8 mouse cellular contexts compared by ENCODE assay signal in genomic region chr11:18878748-18879455, GRCm38 (mm10).
A peak's percentile ranks its signal among the peaks of the same experiment; 100 is the strongest.
DNase-seq lines count a peak whose midpoint lies in the region; ATAC-seq lines count a peak whose summit lies in the region.

No protein-coding gene starts in this region.

- WGBS in lung, embryonic 16.5 days, result 2% methylated on average over 13 of the region's 13 CpGs
- WGBS in forebrain, embryonic 15.5 days, result 2% methylated on average over 13 of the region's 13 CpGs
- WGBS in liver, embryonic 15.5 days (ENCODE audit: insufficient replicate concordance), result 2% methylated on average over 13 of the region's 13 CpGs

- no peaks in the 10 kb centered on the region for H3K9me3 ChIP-seq in lung, embryonic 16.5 days (ENCODE audit: control insufficient read depth, low read length)
- no peaks in the 10 kb centered on the region for H3K9me3 ChIP-seq in forebrain, embryonic 15.5 days
- H3K9me3 ChIP-seq in liver, embryonic 15.5 days (replicated peaks), result no peaks in the 10 kb centered on the region

- H3K4me3 ChIP-seq in lung, embryonic 16.5 days (ENCODE audit: low read length), result peak overlapping the region; percentile 56
- H3K4me3 ChIP-seq in forebrain, embryonic 15.5 days, result peak overlapping the region; percentile 50
- H3K4me3 ChIP-seq in liver, embryonic 15.5 days (replicated peaks), result peak overlapping the region; percentile 54

- H3K4me2 ChIP-seq in lung, embryonic 16.5 days (ENCODE audit: low read depth, low read length), result peak overlapping the region; percentile 87
- H3K4me2 ChIP-seq in forebrain, embryonic 15.5 days (replicated peaks), result peak overlapping the region; percentile 76
- peak overlapping the region; percentile 69 for H3K4me2 ChIP-seq in liver, embryonic 15.5 days

- peaks cover 16% of the 10 kb centered on the region for H3K4me1 ChIP-seq in lung, embryonic 16.5 days (replicated peaks; ENCODE audit: control insufficient read depth, insufficient read depth, low read length)
- peaks cover 56% of the 10 kb centered on the region for H3K4me1 ChIP-seq in forebrain, embryonic 15.5 days
- H3K4me1 ChIP-seq in liver, embryonic 15.5 days (replicated peaks), result peaks cover 8% of the 10 kb centered on the region; the same call in 1 of the 2 replicates

- no peak for ATAC-seq in lung, embryonic 16.5 days (ENCODE audit: low read depth)
- 0 out of 2 replicates have a peak, but pooled peaks have one; percentile 16 for ATAC-seq in forebrain, embryonic 15.5 days (replicated peaks)
- ATAC-seq in liver, embryonic 15.5 days (ENCODE audit: insufficient read depth), result no peak

- H3K9ac ChIP-seq in lung, embryonic 16.5 days (ENCODE audit: low read length), result peak overlapping the region; percentile 33; the same call in 1 of the 2 replicates
- H3K9ac ChIP-seq in forebrain, embryonic 15.5 days (replicated peaks), result no peak overlapping the region; the same call in 1 of the 2 replicates
- no peak overlapping the region for H3K9ac ChIP-seq in liver, embryonic 15.5 days

- H3K27me3 ChIP-seq in lung, embryonic 16.5 days (ENCODE audit: control insufficient read depth, insufficient read depth, low read depth, low read length), result peaks cover 9% of the 10 kb centered on the region
- peaks cover 29% of the 10 kb centered on the region for H3K27me3 ChIP-seq in forebrain, embryonic 15.5 days
- peaks cover 49% of the 10 kb centered on the region for H3K27me3 ChIP-seq in liver, embryonic 15.5 days

- peak overlapping the region; percentile 89 for H3K27ac ChIP-seq in lung, embryonic 16.5 days (ENCODE audit: low read length)
- H3K27ac ChIP-seq in forebrain, embryonic 15.5 days (replicated peaks), result peak overlapping the region; percentile 85
- no peak overlapping the region for H3K27ac ChIP-seq in liver, embryonic 15.5 days (replicated peaks)

- no peak for DNase-seq in lung, postnatal 4 days
- DNase-seq in layer of hippocampus, adult 9-11 months, result no peak
- no peak for DNase-seq in cerebellum, adult 11 months
- no peak for DNase-seq in right cerebral cortex, postnatal 4 days
- no peak for DNase-seq in gastrocnemius, postnatal 4 days (ENCODE audit: low spot score in 2 of 2)

- no peaks in the 10 kb centered on the region for H3K36me3 ChIP-seq in lung, embryonic 16.5 days (ENCODE audit: control insufficient read depth, insufficient read depth, low read length)
- no peaks in the 10 kb centered on the region for H3K36me3 ChIP-seq in forebrain, embryonic 15.5 days
- H3K36me3 ChIP-seq in liver, embryonic 15.5 days (replicated peaks), result no peaks in the 10 kb centered on the region
